Mouse (Mus musculus) CD4-positive, CD25-positive, alpha-beta regulatory T cell, adult 2 months (primary cell): ENCODE measurements around the gene Crybb2.
A peak's percentile ranks its signal among the peaks of the same experiment; 100 is the strongest.

Experiments
- DNase-seq: peaks from one replicate; pipeline ENCODE4 v3.0.0-alpha.2; 2012; ENCODE audit warnings: low read depth, low spot score

The Crybb2 gene

DNA sequence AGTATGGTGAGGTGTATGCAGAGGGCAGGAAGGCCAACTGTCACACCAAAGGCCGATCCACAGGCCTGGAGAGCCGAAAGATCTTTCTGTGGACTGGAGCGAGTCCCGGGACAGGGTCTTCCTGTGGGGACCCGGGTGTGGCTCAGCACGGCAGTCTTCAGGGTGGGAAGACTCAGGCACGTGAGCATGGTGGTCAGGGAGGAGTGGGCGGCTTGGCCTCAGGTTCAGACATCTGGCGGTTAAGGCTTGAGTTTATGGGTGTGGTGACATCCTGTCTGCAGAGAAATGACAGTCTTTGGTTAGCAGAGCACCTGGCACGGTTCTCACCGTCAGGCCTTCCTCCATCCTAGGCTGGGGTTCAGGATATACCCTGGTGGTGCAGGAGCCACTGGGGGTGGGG, 20.8 kb upstream of the Crybb2 start:
- no peak for DNase-seq

DNA sequence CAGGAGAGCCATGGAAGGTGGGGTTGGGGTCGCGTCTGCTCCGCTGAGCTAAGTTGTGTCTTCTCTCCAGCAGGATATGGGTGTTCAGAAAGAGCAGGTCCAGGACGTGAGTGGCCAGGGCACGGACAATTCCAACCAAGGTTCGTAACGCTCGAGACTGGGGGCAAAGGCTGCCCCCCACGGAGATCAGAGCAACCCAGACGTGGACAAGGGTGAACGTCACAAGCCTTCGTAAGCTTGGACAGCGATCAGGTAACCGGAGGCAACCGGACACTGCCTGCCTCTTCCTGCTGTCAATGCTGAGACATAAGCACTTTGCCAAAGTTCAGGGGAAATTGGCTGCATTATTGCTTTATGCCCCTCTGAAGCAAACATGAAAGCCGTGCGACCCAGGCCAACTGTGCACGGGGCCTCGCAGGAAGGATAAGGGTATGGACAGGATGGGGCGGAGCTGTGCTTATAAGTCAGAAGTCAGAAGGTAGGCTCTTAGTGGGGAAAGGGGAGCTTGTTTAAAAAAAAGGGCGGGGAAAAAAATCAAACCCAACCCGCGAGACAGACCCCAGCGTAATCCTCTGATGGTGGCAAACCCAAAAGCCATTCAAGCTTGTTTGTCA, 20.3 kb upstream of the Crybb2 start:
- DNase-seq: no peak

DNA sequence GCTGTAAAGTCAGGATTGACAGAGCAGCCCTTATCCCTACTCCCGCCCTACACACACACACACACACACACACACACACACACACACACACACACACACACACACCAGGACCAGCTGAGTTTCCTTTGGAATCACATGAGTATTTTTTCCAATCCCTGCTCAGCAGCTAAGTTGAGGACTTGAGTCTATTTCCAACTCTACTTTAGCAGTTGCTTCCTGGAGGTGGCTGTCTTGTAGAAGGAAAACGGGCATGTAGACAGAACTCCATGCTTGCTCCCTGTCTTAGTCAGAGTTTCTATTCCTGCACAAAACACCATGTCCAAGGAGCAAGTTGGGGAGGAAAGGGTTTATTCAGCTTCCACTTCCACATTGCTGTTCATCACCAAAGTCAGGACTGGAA, 17.5 kb upstream of the Crybb2 start:
- no peak for DNase-seq

DNA sequence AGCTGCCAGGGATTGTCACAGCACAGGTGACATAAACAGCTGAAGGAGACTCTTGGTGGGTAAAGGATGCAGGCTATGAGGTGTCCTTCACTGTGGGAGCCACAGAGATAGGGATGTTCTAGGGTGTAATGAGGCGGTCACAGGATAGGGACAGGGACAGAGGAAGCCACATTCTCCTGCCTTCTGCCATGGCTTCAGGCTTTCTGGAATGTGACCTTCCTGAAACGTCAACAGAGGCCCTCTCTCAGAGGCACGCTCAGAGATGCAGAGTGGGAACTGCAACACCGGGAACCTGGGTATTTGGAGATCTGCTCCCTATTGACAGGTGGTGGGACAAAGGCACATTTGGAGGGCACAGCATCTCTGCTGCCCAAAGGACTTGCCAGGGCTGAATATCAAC, 17.1 kb upstream of the Crybb2 start:
- no peak for DNase-seq

DNA sequence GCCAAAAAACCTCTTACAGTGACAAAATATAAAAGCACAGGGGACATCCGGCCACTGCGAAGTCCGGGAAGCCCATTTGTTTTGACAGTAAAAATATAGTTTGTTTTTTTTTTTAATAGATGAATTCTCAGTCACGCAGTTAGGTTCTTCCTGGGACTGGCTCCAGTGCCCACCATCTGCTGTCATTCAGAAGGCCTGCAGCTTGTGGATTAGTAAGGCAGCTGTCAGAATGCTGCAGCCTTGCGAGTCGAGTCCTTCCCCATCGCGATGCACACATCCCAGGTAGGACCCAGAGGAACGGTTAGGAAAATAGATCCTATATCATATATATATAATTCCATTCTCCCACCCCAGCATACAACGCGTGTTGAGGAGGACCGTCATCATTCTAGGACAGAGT, 16.5 kb upstream of the Crybb2 start:
- DNase-seq: no peak

DNA sequence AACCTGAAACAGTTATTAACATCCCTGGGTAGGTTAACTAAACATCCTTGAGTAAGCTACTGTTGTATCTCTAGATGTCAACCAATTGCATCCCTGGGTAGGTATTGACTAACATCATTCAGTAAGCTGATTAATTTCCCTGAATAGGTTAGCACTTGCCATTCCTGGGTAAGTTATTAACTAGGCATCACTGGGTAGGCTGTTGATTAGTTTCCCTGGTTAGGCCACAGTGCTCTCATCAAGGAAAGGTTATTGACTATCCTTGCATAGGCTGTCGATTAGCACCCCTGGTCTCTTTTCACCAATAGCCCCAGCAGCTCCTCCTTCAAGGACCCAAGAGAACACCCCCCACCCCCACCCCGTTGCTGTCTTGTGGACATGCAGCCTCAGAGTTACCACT, 16.0 kb upstream of the Crybb2 start:
- no peak for DNase-seq

DNA sequence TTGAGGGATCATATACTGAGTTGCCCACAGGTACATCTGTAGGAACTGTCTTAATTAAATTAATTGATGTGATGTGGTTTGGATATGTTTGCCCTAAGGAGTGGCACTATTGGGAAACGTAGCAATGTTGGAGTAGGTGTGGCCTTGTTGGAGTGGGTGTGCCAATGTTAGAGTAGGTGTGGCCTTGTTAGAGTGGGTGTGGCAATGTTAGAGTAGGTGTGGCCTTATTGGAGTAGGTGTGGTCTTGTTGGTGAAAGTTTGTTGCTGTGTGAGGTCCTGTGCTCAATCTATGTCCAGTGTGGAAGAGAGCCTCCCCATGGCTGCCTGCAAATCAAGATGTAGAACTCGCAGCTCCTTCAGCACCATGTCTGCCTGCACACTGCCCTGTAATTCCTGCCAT, 14.4 kb upstream of the Crybb2 start:
- DNase-seq: no peak

DNA sequence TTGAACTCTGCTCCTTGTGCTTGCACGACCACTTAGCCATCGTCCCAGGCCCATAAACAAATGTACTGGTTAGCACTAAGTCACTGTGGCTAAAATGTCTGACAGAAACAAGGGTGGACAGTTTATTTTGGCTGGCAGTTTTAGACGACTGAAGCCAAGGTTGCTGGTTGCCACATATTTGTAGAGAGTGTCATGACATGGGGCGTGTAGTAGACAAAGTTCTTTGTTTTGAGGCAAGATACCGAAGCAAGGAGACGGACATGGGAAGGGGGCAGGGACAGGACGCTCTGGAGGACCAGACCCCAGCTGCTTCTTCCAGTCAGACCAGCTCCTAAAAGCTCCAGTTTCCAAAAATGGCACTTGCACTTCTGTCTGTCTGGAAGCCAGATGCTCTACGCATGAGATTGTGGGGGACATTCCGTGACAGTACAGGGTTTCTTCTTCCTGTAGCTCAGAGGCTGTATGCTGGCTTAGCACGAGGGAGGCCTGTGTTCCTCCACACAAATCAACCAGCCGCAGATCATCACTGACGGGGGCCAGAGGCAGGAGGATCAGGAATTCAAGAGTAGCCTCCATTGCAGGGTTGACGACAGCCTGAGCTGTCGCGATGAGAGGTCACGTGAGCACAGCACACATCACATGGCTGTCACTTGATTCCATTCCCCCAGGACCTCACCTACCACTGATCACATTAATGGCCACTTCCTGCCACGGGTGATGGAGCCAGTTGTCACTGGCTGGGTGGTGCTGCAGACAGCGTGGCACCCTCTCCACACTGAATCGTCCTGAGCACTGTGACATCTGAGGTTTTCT, 12.6 kb upstream of the Crybb2 start:
- no peak for DNase-seq

DNA sequence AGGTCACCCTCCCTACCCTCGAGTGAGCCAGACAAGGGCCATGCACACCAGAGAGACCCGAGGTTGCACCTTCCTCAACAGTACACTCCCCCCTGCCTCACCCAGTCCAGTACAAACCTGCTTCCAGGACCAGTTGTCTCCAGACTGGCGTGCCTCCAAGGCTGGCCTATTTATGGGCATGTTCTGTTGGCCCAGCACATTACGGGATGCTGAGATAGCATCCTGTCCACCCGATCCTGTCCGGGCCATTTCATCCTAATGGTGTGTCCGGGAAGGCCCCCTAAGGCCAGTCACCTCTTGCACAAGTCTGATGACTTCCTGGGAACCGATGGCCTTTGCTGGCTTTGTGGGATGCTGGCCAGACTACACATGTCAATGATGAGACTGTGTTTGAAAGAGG, 11.5 kb upstream of the Crybb2 start, which contains the start of gene Crybb3:
TSS of gene Crybb3 (minus strand) at position 146 of the 400 bp plus-strand sequence.
- no peak for DNase-seq

DNA sequence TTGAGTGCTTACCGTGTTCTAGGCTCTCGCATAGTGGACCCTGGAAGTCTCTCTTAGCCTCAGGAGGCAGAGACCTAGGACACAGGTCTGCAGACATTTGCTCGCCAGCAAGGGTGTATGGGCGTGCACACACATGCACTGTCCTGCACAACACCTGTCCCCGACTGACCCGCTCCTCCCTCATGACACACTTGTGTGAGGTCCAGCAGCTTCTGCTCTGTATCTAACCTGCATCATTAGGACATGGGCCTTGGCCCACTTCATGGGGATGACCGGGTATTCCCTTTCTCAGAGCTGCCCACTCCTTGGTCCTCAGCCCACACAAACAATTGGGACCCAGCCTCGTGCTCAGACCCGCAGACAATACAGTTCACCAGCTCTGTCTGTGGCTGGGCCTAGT, 11.1 kb upstream of the Crybb2 start:
- no peak for DNase-seq

DNA sequence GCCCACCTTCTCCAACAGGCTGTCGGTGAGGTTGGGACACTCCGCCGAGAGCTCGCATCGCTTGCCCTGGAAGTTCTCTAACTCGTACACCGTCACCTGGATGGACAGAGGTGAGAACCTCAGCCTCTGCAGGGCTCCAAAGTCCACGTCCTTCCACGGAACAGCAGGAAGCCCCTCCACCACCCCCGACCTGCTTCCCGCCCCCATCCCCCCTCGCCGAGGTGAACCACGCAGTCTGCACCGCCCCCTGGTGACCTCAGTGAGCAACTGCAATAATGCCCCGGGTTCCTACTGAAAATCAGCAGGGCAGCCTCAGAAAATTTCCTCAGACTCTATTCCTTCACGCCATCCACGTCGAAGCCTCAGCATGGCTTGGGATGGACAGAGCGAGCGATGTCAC, 9.9 kb upstream of the Crybb2 start:
- peak; percentile 34 for DNase-seq

DNA sequence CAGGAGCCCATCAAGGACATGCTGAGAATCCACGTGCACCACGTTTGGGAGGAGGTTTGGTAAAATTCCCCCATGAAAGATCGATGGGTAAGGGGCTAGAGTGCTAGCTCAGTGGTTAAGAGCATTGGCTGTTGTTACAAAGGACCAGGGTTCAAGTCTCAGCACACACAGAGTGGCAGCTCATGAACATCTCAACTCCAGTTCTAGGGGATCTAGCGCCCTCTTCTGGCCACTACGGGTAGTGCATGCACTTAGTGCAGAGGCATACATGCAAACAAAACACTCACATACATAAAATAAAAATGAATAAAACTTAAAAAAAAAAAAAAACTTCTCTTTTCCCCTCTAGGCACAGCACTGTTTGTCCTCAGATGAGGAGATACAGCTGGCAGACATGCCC, 8.8 kb upstream of the Crybb2 start:
- DNase-seq: peak; percentile 36

DNA sequence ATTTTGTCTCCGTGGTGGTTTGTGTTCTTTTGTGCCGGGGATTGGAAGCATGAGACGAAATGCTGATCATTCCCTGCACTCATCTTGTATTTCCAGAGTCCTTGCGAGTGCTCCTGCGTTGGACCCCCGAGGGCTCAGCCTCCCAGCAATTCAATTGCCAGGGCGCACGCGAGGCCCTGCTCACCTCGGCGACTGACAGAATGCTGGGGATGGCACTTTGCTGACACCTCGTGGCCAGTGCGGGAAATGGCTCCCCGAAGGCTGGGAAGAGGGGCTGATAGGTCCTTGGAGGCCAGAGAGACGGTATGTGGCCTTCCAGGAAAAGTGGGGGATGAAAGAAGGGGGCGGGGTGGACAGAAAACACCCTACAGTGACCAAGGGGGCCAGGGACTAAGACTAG, 15.6 kb downstream of the Crybb2 start:
- DNase-seq: peak; percentile 78

DNA sequence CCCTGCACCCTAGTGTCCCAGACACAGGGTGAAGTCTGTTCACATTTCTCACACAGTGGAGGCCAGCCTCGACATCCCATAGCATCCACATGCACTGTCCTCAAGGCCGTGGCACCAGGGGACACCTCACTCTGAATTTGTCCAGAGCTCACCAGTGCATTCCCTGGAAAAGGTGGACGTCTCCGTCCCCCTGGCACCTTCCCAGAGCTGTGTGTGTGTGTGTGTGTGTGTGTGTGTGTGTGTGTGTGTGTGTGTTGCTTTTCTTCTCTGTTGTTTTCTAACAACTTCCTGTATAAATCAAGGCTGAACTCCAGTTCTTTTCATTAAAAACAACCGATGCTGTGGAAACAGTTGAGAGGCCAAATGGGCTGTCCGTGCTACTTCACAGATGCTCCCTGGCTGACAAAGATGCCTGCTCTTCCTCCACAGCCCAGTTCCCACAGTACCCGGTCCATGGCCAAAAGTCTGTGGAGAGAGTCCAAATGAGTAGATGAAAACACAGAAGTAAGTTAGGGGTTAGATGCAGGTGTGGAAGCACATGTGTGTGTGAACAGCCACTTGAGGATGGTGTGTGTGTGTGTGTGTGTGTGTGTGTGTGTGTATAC, 19.2 kb downstream of the Crybb2 start:
- DNase-seq: no peak

DNA sequence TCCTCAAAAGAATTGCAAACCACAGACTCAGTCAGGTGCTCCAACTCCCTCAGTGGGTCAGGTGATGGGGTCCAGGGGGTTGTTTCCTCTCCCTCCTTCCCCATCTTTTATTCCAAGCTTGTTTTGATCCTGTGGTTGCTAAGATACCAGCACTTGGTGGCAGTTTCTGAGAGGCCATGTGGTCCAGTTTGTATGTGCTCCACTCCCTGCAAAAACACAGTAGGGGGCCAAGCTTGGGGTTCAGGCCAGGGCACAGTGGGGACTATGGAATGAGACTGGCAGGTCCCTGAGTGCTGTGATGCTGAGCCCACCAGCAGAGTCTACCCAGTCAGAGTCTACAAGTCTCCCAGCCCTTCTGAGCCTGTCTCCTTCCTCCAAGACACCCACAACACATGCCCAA, 20.0 kb downstream of the Crybb2 start:
- DNase-seq: no peak

DNA sequence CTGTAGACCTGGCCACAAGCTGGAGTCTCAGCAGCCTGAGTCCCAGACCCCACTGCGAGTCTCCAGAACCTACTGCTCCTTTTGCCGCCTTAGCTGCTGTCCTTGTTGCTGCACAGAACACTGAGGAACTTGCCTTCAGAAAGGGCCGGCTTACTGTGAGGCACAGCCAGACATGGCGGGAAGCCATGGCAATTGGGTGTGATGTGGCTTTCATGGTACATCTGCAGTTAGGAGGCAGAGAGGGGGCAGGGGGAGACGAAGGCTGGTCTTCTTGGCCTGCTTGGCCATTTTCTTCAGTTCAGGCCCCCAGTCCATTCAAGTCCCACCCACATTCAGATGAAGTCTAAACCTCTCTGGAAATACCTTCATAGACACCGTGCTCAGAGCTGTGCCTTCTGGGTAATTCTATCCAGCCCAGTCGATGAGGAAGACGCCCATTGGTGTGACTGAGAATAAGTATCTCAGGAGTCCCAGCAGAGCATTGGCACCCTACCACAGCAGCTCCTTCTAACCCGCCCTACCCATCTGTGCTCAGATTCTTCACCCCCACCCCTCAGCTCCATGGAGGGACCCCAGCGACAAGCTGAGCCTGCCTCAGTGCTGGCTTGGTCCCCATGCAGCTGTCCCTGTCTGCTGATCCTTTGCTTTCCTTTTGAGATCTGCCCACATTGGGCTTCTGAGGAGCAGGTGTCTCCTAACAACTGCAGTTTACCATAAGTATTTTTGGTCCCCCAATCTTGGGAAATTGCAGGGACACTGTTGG, 24.2 kb downstream of the Crybb2 start:
- no peak for DNase-seq

DNA sequence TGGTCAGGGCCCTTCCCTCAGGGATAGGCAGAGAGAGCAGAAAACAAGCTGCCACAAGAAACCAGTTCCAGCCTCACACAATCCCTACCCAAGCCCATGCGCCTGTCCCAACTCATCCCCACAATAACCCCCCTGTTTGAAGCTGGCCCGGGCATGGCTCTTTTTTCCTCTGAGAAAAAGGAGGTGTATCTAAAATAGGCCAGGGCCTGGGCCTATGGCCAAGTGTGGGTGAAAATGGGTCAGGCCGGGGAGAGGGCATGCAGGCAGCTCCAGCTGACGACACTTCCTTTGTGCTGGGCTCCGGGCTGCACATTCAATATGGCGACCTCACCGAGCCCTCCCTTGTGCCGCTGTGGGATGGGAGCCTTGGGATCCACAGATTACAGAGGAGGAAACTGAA, 26.4 kb downstream of the Crybb2 start:
- no peak for DNase-seq

DNA sequence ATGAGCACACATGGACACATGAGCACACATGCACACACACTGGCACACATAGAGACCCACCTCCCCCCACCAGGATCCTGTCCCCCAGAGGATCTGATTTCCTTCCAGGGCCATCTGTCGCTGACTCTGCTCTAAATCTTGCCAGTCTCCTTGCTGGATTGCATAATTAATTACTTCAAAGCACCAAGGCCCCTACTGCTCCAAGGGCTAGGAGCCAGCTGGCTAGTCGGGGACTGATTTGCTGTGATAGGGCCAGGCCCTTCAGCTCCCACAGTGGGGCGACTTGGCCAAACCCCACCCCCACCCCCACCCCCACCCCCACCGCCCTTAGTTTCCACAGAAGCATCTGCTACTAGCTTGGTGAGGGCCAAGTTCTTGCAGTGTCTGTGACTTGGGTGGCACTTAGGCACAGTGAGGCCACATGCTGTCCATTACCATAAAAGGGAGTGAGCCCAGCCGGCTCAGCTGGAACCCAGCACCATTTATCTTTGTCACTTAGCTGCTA, 28.3 kb downstream of the Crybb2 start:
- DNase-seq: no peak

DNA sequence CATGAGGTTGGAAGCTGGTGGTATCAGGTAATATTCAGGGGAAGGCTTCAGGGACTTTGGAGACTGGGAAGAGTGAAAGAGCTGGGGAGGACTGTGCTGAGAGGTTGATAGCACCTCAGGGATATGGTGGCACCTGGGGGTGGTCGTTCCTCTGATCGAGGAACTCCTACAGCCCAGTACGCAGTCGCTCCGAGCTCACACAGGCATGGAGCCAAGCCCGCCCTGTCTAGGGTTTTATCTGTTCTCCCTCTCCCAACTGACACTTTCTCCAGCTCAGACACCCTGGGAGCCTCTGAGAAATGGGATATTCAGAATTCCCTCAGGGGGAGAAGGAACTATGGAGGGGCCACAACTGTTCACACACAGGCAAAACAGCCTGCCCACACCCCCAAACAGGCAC, 29.1 kb downstream of the Crybb2 start:
- DNase-seq: no peak

DNA sequence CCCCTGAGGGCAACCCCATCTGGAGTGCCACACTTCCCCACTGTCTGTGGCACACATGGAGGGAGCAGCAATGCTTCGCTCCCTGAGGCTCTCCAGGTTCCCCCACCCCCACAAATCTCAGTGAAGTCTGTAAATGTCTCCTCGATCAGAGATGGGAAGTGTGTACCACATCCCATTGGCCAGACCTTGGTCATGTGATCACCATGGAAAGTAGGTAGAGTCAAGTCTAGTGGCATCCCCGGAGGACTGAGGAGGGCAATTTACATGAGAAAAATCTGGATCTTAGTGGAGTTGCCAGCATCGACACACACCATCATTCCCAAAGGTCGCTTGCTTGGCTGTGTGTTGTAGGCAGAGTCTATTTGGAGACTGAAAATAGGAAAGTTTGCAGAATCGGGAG, 31.3 kb downstream of the Crybb2 start:
- DNase-seq: no peak

DNA sequence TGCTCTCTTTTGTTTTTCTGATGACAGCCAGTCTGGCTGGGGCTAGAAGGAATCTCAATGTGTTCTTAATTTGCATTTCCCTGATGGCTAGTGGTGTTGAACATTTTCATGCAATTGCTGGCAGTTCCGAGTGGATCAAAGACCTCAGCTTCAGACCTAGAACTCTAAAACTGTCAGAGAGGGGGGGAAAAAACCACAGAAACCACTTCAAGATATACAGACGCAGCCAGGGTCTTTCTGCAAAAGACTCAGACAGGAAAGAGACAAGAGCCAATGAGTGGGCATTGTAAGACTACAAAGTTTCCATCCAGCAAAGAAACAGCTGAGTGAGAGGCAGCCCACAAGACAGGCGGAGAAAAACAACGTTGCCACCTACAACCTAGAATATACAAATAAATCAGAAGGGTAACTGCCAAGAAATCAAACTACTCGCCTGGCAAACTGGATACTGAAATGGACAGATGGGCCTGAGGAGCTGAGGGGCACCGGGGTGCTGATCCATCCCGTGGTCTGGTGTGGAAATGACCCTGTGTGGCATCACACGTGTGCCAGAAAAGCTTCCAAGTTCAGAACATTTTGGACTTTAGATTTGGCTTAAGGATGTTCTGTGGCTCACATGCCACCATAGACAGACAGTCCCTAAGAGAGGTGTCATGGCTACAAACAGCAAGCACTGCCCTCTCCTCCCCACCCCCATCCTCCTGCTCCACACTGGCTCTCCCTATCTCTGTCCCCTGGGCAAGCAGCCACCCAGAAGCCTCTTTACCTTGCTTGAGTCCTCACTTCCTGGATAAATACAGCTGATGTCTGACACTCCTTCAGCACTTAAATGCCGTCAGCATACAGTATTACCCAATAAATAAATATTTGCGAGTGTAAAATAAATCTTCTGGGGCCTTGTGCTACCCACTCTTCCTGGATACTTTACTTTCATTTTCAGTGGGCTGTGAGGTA, 34.5 kb downstream of the Crybb2 start:
- peak; percentile 67 for DNase-seq
